In the genomic region with DNA sequence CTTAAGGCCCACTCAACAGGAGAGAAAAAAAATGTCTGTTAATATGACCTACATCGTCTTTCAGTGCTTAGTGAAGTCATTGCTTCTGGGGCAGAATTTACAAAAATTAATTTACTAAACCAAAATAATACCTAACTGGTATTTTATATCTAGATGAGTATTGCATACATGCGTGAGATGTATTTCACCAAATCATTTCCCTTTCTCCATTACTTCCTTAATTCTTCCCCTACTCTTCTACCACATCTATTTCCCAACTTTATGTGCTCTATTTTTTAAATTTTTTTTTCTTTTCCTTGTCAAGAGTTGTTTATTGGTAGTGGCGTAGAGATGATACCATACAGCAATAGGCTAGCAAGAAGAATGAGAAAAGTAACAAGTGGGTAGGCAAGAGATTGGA, we compare ENCODE assay signal across 29 mouse cellular contexts.
"Had no signal": no experiment of that assay in that cellular context is flagged by ENCODE, and none has a peak within 500 bp of the region (broad histone marks: within the 10 kb centered on the region; RNA-seq: fewer than 3 reads in every experiment).

No protein-coding gene starts in this region.

- H3K4me3 ChIP-seq: embryonic facial prominence, embryonic 10.5 days; embryonic facial prominence, embryonic 12.5 days; embryonic facial prominence, embryonic 13.5 days; embryonic facial prominence, embryonic 15.5 days; erythroblast, embryonic 14.5 days; forebrain, embryonic 10.5 days; forebrain, embryonic 12.5 days; forebrain, embryonic 13.5 days; forebrain, embryonic 15.5 days; gastrocnemius, adult 2 months; heart, adult 2 months had no signal

- H3K36me3 ChIP-seq: embryonic facial prominence, embryonic 10.5 days; embryonic facial prominence, embryonic 12.5 days; embryonic facial prominence, embryonic 13.5 days; embryonic facial prominence, embryonic 15.5 days; forebrain, embryonic 10.5 days; forebrain, embryonic 12.5 days; forebrain, embryonic 15.5 days had no signal

- H3K9ac ChIP-seq: embryonic facial prominence, embryonic 12.5 days; embryonic facial prominence, embryonic 13.5 days; embryonic facial prominence, embryonic 15.5 days; forebrain, embryonic 12.5 days; forebrain, embryonic 13.5 days; forebrain, embryonic 15.5 days; forebrain, postnatal 0 days had no signal

- H3K9me3 ChIP-seq: embryonic facial prominence, embryonic 10.5 days; embryonic facial prominence, embryonic 12.5 days; embryonic facial prominence, embryonic 13.5 days; embryonic facial prominence, embryonic 15.5 days; forebrain, embryonic 10.5 days; forebrain, embryonic 12.5 days; forebrain, embryonic 13.5 days; forebrain, embryonic 15.5 days had no signal

- H3K27me3 ChIP-seq: embryonic facial prominence, embryonic 12.5 days; embryonic facial prominence, embryonic 13.5 days; embryonic facial prominence, embryonic 15.5 days; forebrain, embryonic 12.5 days; forebrain, embryonic 13.5 days; forebrain, embryonic 15.5 days had no signal

- DNase-seq: cerebellum, adult 2 months; cerebellum, adult 8-10 months; cerebellum, adult 9-10 months; cerebellum, adult 9-11 months; cerebellum, postnatal 10 days; cerebellum, postnatal 14 days; cerebellum, postnatal 25 days; cerebellum, postnatal 36 days; embryo, embryonic 11 days; forebrain, postnatal 0 days; gastrocnemius, adult 2 months; gastrocnemius, postnatal 10 days; gastrocnemius, postnatal 14 days; gastrocnemius, postnatal 25 days; gastrocnemius, postnatal 36 days; heart, adult 11 months; heart, adult 18-20 months; heart, adult 2 months had no signal

- H3K4me1 ChIP-seq: embryonic facial prominence, embryonic 10.5 days; embryonic facial prominence, embryonic 12.5 days; embryonic facial prominence, embryonic 13.5 days; embryonic facial prominence, embryonic 15.5 days; forebrain, embryonic 10.5 days; forebrain, embryonic 12.5 days; forebrain, embryonic 13.5 days; forebrain, embryonic 15.5 days had no signal

- H3K4me2 ChIP-seq: embryonic facial prominence, embryonic 12.5 days; embryonic facial prominence, embryonic 13.5 days; embryonic facial prominence, embryonic 15.5 days; forebrain, embryonic 12.5 days; forebrain, embryonic 13.5 days; forebrain, embryonic 15.5 days had no signal

- H3K27ac ChIP-seq: embryonic facial prominence, embryonic 10.5 days; embryonic facial prominence, embryonic 12.5 days; embryonic facial prominence, embryonic 13.5 days; embryonic facial prominence, embryonic 15.5 days; forebrain, embryonic 10.5 days; forebrain, embryonic 12.5 days; forebrain, embryonic 13.5 days; forebrain, embryonic 15.5 days; gastrocnemius, adult 2 months; heart, adult 2 months had no signal

- ATAC-seq: forebrain, embryonic 13.5 days; forebrain, embryonic 14.5 days; forebrain, embryonic 15.5 days; forebrain, embryonic 16.5 days; forebrain, postnatal 0 days had no signal
